Mouse (Mus musculus): ENCODE measurements around the gene Cisd3. TPM values are rescaled to one million over a fixed set of nuclear protein-coding genes. Genes with fewer than 3 reads are reported as not detected.

Cisd3 gene
- polyA plus RNA-seq, 1 experiment from 2014 or later: 12.3 TPM

- H3K9ac ChIP-seq: no peak overlapping the region
- H3K4me2 ChIP-seq: no peak overlapping the region
- WGBS (ENCODE audit: insufficient replicate concordance): 67% methylated on average over 14 of the region's 14 CpGs
- H3K36me3 ChIP-seq (replicated peaks): peaks cover 49% of the 10 kb centered on the region
- no peak overlapping the region for H3K4me3 ChIP-seq (replicated peaks)
- ATAC-seq (ENCODE audit: insufficient read depth): no peak
- H3K9me3 ChIP-seq (replicated peaks): no peaks in the 10 kb centered on the region
- peaks cover 9% of the 10 kb centered on the region for H3K4me1 ChIP-seq (replicated peaks)
- H3K27ac ChIP-seq (replicated peaks): no peak overlapping the region
- no peaks in the 10 kb centered on the region for H3K27me3 ChIP-seq
Observed at GRCm38 (mm10) chr11:97714784-97715760, 29.4 kb downstream of the Cisd3 start.

DNA sequence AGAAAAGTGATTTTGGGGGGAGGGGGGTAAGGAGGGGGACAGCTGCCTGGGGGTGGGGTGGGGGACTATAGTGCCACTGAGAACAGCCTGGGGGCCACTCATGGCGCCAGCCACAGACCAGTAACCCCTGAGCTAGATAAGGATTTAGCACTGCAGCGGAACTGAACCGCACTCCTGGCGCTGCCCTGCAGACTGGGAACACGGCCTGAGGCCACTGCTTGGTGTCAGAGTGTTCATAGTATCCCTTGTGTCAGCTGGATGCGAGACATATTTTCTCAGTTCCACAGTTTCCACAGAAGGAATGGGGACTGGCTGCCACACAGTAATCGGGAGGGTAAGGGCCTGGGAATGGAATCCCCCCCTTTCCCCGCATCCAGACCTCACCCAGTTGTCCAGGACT is 30.4 kb downstream of the Cisd3 start:
- WGBS (ENCODE audit: insufficient replicate concordance): 70% methylated on average over 8 of the region's 8 CpGs
- Histone ChIP-seq H3K4me3 (replicated peaks) (no peak overlapping the region), H3K4me1 (replicated peaks) (peaks cover 9% of the 10 kb centered on the region), H3K9ac (no peak overlapping the region), H3K4me2 (no peak overlapping the region), H3K9me3 (replicated peaks) (no peaks in the 10 kb centered on the region), H3K27me3 (no peaks in the 10 kb centered on the region), H3K27ac (replicated peaks) (no peak overlapping the region), H3K36me3 (replicated peaks) (peaks cover 55% of the 10 kb centered on the region)
- ATAC-seq (ENCODE audit: insufficient read depth): no peak

DNA sequence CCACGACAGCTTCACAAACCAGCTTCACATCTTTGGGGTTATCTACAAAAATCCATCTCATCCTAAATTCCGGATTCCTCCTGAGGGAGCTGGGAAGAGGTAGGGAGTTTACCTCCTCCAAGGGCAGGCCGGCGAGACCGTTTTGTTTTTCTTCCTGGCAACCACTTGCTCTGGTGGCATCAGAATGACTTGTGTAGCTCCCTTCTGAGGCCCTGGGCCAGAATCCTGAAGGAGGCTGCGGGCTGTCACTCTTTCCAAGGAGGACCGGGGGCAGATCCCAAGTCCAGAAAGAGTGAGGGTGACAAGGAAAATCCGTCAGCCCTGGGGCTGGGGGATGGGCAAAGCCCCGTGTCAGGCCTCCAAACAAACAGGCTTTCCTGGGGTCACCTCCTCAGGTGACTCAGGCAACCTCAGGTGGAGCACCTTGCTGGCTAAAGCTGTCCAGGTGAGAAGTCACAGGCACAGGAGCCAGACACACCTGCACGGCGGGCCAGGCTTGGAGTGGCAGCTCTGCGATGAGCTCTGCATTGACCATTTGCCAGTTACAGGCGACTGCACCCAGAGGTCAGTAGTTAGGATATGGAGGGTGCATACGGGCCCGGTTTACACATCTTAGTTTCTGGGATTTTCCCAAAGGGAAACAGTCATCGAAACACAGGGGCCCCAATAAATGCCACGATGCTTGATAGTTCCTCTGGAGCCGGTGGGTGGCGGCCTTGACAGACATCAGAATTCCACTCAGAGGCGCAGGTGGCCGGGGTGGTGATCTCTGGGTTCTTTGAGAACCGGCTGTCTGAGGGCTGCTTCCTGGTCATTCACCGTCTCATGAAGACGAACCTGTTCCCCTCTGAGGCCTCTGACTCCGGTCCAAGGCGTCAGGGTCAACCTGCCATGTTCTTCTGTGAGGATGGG is 32.0 kb downstream of the Cisd3 start:
- no peaks in the 10 kb centered on the region for H3K27me3 ChIP-seq
- H3K9ac ChIP-seq: no peak overlapping the region
- H3K4me3 ChIP-seq (replicated peaks): no peak overlapping the region
- ATAC-seq (ENCODE audit: insufficient read depth): no peak
- H3K4me1 ChIP-seq (replicated peaks): peaks cover 9% of the 10 kb centered on the region
- no peaks in the 10 kb centered on the region for H3K9me3 ChIP-seq (replicated peaks)
- 73% methylated on average over 26 of the region's 26 CpGs for WGBS (ENCODE audit: insufficient replicate concordance)
- H3K27ac ChIP-seq (replicated peaks): 0 out of 2 replicates have a peak overlapping the region, but pooled peaks have one; percentile 14
- no peak overlapping the region; the same call in 1 of the 2 replicates for H3K4me2 ChIP-seq
- peaks cover 56% of the 10 kb centered on the region for H3K36me3 ChIP-seq (replicated peaks)

DNA sequence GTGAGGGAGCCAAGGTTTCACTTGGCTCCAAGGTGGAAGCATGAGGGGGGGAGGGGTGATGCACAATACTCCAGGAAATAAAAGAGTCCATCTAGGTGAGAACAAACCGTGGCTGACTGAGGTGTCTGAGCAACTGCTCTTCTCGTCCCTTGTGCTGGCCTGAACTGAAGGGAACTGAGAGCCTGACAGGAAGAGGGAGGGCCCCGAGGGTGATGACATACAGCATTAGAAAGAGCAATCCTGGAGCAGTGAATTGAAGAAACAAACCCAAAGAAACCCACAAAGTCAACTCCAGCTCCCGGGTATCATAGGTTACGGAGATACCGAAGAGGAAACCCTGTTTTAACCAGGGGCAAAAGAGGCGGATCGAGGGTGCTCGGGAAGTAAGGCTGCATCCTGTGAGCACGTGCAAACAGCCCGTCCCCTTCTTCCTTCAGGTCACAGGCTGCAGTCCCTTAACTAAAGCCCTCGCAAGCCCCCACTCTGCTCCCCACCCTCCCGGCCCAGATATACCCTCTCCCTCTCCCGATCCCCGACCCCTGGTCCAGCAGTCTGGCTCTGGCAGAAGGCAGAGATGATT is 32.7 kb downstream of the Cisd3 start:
- H3K9me3 ChIP-seq (replicated peaks): no peaks in the 10 kb centered on the region
- no peaks in the 10 kb centered on the region for H3K27me3 ChIP-seq
- H3K9ac ChIP-seq: no peak overlapping the region
- H3K4me1 ChIP-seq (replicated peaks): peaks cover 9% of the 10 kb centered on the region
- no peak overlapping the region for H3K4me3 ChIP-seq (replicated peaks)
- 44% methylated on average over 15 of the region's 15 CpGs for WGBS (ENCODE audit: insufficient replicate concordance)
- H3K36me3 ChIP-seq (replicated peaks): peaks cover 56% of the 10 kb centered on the region
- H3K27ac ChIP-seq (replicated peaks): peak overlapping the region; percentile 68
- peak overlapping the region; percentile 25 for H3K4me2 ChIP-seq
- no peak for ATAC-seq (ENCODE audit: insufficient read depth)

GRCm38 (mm10) chr11:97719041-97719440 is 33.4 kb downstream of the Cisd3 start:
- WGBS (ENCODE audit: insufficient replicate concordance): 62% methylated on average over 4 of the region's 4 CpGs
- Histone ChIP-seq H3K4me1 (replicated peaks) (peaks cover 9% of the 10 kb centered on the region), H3K9ac (no peak overlapping the region), H3K9me3 (replicated peaks) (no peaks in the 10 kb centered on the region), H3K4me2 (no peak overlapping the region), H3K36me3 (replicated peaks) (peaks cover 55% of the 10 kb centered on the region), H3K4me3 (replicated peaks) (no peak overlapping the region), H3K27ac (replicated peaks) (peak overlapping the region; percentile 68), H3K27me3 (no peaks in the 10 kb centered on the region)
- no peak for ATAC-seq (ENCODE audit: insufficient read depth)

DNA sequence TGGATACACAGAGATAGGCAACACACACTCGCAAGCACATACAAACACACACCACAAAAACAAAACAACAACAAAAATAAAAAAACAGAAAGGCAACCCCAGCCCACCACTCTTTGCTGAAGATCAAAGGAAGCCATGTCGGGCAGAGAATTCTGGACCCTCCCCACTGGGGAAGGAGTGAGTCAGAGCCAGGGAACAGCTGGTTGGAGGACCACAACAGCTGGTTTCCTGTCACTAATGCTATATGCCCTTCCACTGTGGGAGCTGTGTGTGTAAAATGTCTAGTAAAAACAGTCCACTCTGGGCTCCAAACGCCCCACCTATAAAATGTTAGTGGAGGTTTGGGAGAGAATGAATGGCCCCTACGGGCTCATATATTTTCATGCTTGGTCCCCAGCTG is 35.7 kb downstream of the Cisd3 start:
- no peak overlapping the region for H3K9ac ChIP-seq
- ATAC-seq (ENCODE audit: insufficient read depth): no peak
- no peak overlapping the region for H3K4me2 ChIP-seq
- H3K4me3 ChIP-seq (replicated peaks): no peak overlapping the region
- H3K9me3 ChIP-seq (replicated peaks): no peaks in the 10 kb centered on the region
- peaks cover 64% of the 10 kb centered on the region for H3K36me3 ChIP-seq (replicated peaks)
- H3K4me1 ChIP-seq (replicated peaks): peaks cover 5% of the 10 kb centered on the region; the same call in 1 of the 2 replicates
- H3K27me3 ChIP-seq: no peaks in the 10 kb centered on the region
- no peak overlapping the region for H3K27ac ChIP-seq (replicated peaks)
- 67% methylated on average over 4 of the region's 4 CpGs for WGBS (ENCODE audit: insufficient replicate concordance)

DNA sequence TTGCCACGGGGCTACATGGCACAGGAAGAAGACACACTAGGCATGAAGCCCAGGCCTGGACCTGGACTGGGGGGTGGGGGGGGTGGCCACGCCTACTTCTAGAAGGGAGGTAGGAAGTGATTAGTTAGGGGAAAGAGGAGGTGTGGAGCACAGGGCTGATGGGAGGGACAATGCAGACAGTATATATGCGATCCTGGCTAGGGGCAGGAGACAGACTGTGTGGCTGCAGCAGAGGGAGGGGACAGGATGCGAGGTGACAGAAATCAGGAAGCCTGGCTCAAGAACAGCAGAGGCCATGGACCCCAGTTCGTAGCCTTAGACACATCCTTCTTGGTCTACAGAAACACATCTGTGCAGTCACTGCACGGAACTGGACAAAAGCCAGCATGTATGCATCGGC is 38.1 kb downstream of the Cisd3 start:
- no peak overlapping the region for H3K9ac ChIP-seq
- peaks cover 9% of the 10 kb centered on the region; the same call in 1 of the 2 replicates for H3K4me1 ChIP-seq (replicated peaks)
- H3K27ac ChIP-seq (replicated peaks): no peak overlapping the region
- ATAC-seq (ENCODE audit: insufficient read depth): 0 out of 2 replicates have a peak, but pooled peaks have one; percentile 19
- H3K9me3 ChIP-seq (replicated peaks): no peaks in the 10 kb centered on the region
- H3K27me3 ChIP-seq: no peaks in the 10 kb centered on the region
- H3K36me3 ChIP-seq (replicated peaks): peaks cover 75% of the 10 kb centered on the region
- no peak overlapping the region for H3K4me2 ChIP-seq
- no peak overlapping the region for H3K4me3 ChIP-seq (replicated peaks)
- WGBS (ENCODE audit: insufficient replicate concordance): 44% methylated on average over 7 of the region's 7 CpGs

DNA sequence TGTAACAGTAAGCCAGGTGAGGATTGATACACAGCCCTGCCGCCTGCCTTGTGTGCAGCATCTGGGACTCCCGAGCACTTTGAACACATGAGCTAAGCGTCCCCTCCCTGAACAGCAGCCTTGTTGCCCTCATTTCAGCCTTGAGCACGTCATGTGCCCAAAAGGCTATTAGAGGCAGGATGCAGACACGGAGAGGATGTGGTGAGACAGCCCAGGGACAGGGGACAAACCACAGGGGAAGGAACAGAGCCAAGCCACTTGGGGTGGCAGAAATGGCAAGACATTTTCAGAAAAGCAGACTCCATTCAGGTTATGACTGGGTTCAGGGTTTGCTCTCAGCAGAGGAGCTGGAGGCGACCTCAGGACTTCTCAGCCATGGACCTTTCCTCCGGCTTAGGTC is 42.7 kb downstream of the Cisd3 start:
- H3K36me3 ChIP-seq (replicated peaks): peaks cover 67% of the 10 kb centered on the region
- 0 out of 2 replicates have a peak overlapping the region, but pooled peaks have one; percentile 1 for H3K27ac ChIP-seq (replicated peaks)
- H3K4me2 ChIP-seq: 0 out of 2 replicates have a peak overlapping the region, but pooled peaks have one; percentile 6
- H3K27me3 ChIP-seq: no peaks in the 10 kb centered on the region
- 0 out of 2 replicates have a peak, but pooled peaks cover 4% of the 10 kb centered on the region for H3K4me1 ChIP-seq (replicated peaks)
- H3K9me3 ChIP-seq (replicated peaks): no peaks in the 10 kb centered on the region
- H3K9ac ChIP-seq: no peak overlapping the region
- no peak overlapping the region for H3K4me3 ChIP-seq (replicated peaks)
- ATAC-seq (ENCODE audit: insufficient read depth): no peak
- 49% methylated on average over 7 of the region's 7 CpGs for WGBS (ENCODE audit: insufficient replicate concordance)

DNA sequence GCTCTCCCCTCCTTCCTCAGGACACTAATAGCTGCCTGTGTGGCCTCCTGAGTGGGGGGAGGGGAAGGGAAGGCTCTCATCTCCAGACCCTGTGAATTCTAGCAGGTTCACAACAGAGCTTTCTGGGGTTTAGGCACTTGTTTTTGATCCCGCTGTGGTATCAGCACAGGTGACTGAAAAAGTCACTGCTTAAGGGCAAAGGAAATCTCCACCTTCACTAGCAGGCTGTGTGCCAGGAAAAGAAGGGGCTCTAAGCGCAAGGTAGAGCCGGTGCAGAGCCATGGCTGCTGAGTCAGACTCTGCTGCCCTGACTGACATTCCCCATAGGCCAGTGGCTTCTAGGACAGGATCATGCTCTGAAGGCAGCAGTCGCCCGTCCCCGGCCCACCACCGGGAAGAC is 43.1 kb downstream of the Cisd3 start:
- 0 out of 2 replicates have a peak overlapping the region, but pooled peaks have one; percentile 6 for H3K4me2 ChIP-seq
- H3K27ac ChIP-seq (replicated peaks): 0 out of 2 replicates have a peak overlapping the region, but pooled peaks have one; percentile 1
- H3K9me3 ChIP-seq (replicated peaks): no peaks in the 10 kb centered on the region
- peaks cover 65% of the 10 kb centered on the region for H3K36me3 ChIP-seq (replicated peaks)
- ATAC-seq (ENCODE audit: insufficient read depth): no peak
- H3K27me3 ChIP-seq: no peaks in the 10 kb centered on the region
- H3K9ac ChIP-seq: no peak overlapping the region
- WGBS (ENCODE audit: insufficient replicate concordance): 58% methylated on average over 7 of the region's 7 CpGs
- 0 out of 2 replicates have a peak, but pooled peaks cover 4% of the 10 kb centered on the region for H3K4me1 ChIP-seq (replicated peaks)
- no peak overlapping the region for H3K4me3 ChIP-seq (replicated peaks)

- no peaks in the 10 kb centered on the region for H3K4me1 ChIP-seq (replicated peaks)
- WGBS (ENCODE audit: insufficient replicate concordance): 40% methylated on average over 10 of the region's 10 CpGs
Observed at GRCm38 (mm10) chr11:97733689-97734088, 48.1 kb downstream of the Cisd3 start.

More at GRCm38 (mm10) chr11:97733689-97734088, 48.1 kb downstream of the Cisd3 start:
- Histone ChIP-seq H3K27me3 (no peaks in the 10 kb centered on the region), H3K9me3 (replicated peaks) (no peaks in the 10 kb centered on the region), H3K4me3 (replicated peaks) (no peak overlapping the region), H3K36me3 (replicated peaks) (peaks cover 35% of the 10 kb centered on the region), H3K4me2 (no peak overlapping the region), H3K27ac (replicated peaks) (no peak overlapping the region), H3K9ac (no peak overlapping the region)
- no peak for ATAC-seq (ENCODE audit: insufficient read depth)

Measured in liver, embryonic 15.5 days (tissue).